ENCODE assay signal across 16 mouse cellular contexts in the genomic region with DNA sequence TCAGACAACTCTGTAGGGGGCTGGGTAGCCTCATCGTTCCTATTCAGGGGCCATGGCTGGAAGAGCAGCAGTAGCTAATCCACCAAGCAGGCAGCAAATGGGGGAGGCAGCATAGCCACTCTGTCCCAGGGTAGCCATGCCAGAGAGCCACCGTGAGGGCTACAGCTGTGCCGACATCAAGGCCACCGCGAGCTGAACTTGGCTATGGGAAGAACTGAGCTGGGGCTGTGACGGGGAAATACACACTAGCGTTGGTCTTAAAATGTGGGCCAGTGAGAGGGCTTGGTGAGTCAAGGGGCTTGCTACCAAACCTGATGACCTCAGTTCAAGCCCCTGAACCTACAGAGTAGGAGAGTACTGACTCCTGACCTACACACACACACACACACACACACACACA. TPM values are rescaled to one million over a fixed set of nuclear protein-coding genes. Genes with fewer than 3 reads are reported as not detected.
A peak's percentile ranks its signal among the peaks of the same experiment; 100 is the strongest.
DNase-seq lines count a peak whose midpoint lies in the region; ATAC-seq and TF ChIP-seq lines count a peak whose summit lies in the region.
"Had no signal": no experiment of that assay in that cellular context is flagged by ENCODE, and none has a peak within 500 bp of the region (broad histone marks: within the 10 kb centered on the region; RNA-seq: fewer than 3 reads in every experiment).

No protein-coding gene starts in this region.

- H3K9me3 ChIP-seq in heart, embryonic 15.5 days (replicated peaks) = no peaks in the 10 kb centered on the region
- H3K9me3 ChIP-seq in stomach, embryonic 16.5 days (replicated peaks; ENCODE audit: control insufficient read depth, low read length) = no peaks in the 10 kb centered on the region
- H3K9me3 ChIP-seq in stomach, postnatal 0 days (ENCODE audit: control insufficient read depth, low read length) = no peaks in the 10 kb centered on the region
- no peaks in the 10 kb centered on the region for H3K9me3 ChIP-seq in embryonic facial prominence, embryonic 10.5 days
- H3K9me3 ChIP-seq: kidney, embryonic 15.5 days; limb, embryonic 15.5 days; midbrain, embryonic 13.5 days had no signal

- TF ChIP-seq EP300 in stomach, postnatal 0 days (optimal IDR thresholded peaks at IDR 0.05) = no peak

- no peaks in the 10 kb centered on the region for H3K36me3 ChIP-seq in heart, embryonic 15.5 days
- no peaks in the 10 kb centered on the region for H3K36me3 ChIP-seq in stomach, embryonic 16.5 days (ENCODE audit: control insufficient read depth, insufficient read depth, low read length)
- no peaks in the 10 kb centered on the region for H3K36me3 ChIP-seq in stomach, postnatal 0 days (ENCODE audit: control insufficient read depth, insufficient read depth, low read length)
- H3K36me3 ChIP-seq in embryonic facial prominence, embryonic 10.5 days (replicated peaks) = no peaks in the 10 kb centered on the region
- H3K36me3 ChIP-seq: kidney, embryonic 15.5 days; limb, embryonic 15.5 days; midbrain, embryonic 13.5 days had no signal

- H3K4me3 ChIP-seq in heart, embryonic 15.5 days = no peak overlapping the region
- no peak overlapping the region for H3K4me3 ChIP-seq in stomach, embryonic 16.5 days (replicated peaks; ENCODE audit: low read length)
- H3K4me3 ChIP-seq in stomach, postnatal 0 days (ENCODE audit: low read depth, low read length) = no peak overlapping the region
- no peak overlapping the region for H3K4me3 ChIP-seq in embryonic facial prominence, embryonic 10.5 days
- H3K4me3 ChIP-seq: kidney, embryonic 15.5 days; limb, embryonic 15.5 days; midbrain, embryonic 13.5 days; myocyte had no signal

- ATAC-seq in heart, embryonic 15.5 days (replicated peaks; ENCODE audit: insufficient number of reproducible peaks, insufficient read depth, low FRiP score, low read depth) = no peak
- no peak for ATAC-seq in stomach, embryonic 16.5 days (ENCODE audit: insufficient read depth, low FRiP score)
- no peak for ATAC-seq in stomach, postnatal 0 days (ENCODE audit: low FRiP score, low TSS enrichment)
- ATAC-seq in erythroblast, adult 5-6 weeks (replicated peaks; ENCODE audit: low FRiP score, poor library complexity, severe bottlenecking) = no peak
- ATAC-seq: intestine, embryonic 16.5 days; midbrain, embryonic 13.5 days had no signal

- H3K9ac ChIP-seq in heart, embryonic 15.5 days = no peak overlapping the region
- H3K9ac ChIP-seq in stomach, embryonic 16.5 days (ENCODE audit: low read length) = peak overlapping the region; percentile 31
- H3K9ac ChIP-seq in stomach, postnatal 0 days (ENCODE audit: low read length) = no peak overlapping the region
- H3K9ac ChIP-seq: kidney, embryonic 15.5 days; limb, embryonic 15.5 days; lung, embryonic 14.5 days; midbrain, embryonic 13.5 days had no signal

- no peak for TF ChIP-seq CTCF in stomach, postnatal 0 days (IDR thresholded peaks at IDR 0.05; ENCODE audit: low read depth)

- no peak for DNase-seq in heart, adult 11 months
- DNase-seq in stomach, postnatal 0 days (ENCODE audit: low spot score) = no peak
- DNase-seq in embryonic facial prominence, embryonic 10.5 days (ENCODE audit: low spot score) = no peak
- DNase-seq in naive thymus-derived CD4-positive, alpha-beta T cell, adult 2 months (ENCODE audit: low read depth) = peak; percentile 59
- DNase-seq: adrenal gland, postnatal 10 days; cerebellum, adult 18-20 months; gastrocnemius, postnatal 10 days; lung, embryonic 14.5 days had no signal

- WGBS in heart, embryonic 15.5 days = 72% methylated on average over 7 of the region's 7 CpGs
- 78% methylated on average over 7 of the region's 7 CpGs for WGBS in stomach, embryonic 16.5 days
- WGBS in stomach, postnatal 0 days = 70% methylated on average over 7 of the region's 7 CpGs
- 65% methylated on average over 7 of the region's 7 CpGs for WGBS in embryonic facial prominence, embryonic 10.5 days

- H3K27ac ChIP-seq in heart, embryonic 15.5 days = peak overlapping the region; percentile 4; the same call in 1 of the 2 replicates
- no peak overlapping the region for H3K27ac ChIP-seq in stomach, embryonic 16.5 days (ENCODE audit: low read length)
- H3K27ac ChIP-seq in stomach, postnatal 0 days (replicated peaks) = no peak overlapping the region
- peak overlapping the region; percentile 25; the same call in 1 of the 2 replicates for H3K27ac ChIP-seq in embryonic facial prominence, embryonic 10.5 days (replicated peaks)
- H3K27ac ChIP-seq: kidney, embryonic 15.5 days; limb, embryonic 15.5 days; midbrain, embryonic 13.5 days had no signal

- peaks cover 5% of the 10 kb centered on the region; the same call in 1 of the 2 replicates for H3K4me1 ChIP-seq in heart, embryonic 15.5 days (replicated peaks)
- peaks cover 10% of the 10 kb centered on the region; the same call in 1 of the 2 replicates for H3K4me1 ChIP-seq in stomach, embryonic 16.5 days (ENCODE audit: control insufficient read depth, insufficient read depth, low read length)
- H3K4me1 ChIP-seq in stomach, postnatal 0 days (replicated peaks; ENCODE audit: control insufficient read depth, insufficient read depth) = no peaks in the 10 kb centered on the region
- H3K4me1 ChIP-seq in embryonic facial prominence, embryonic 10.5 days = peaks cover 69% of the 10 kb centered on the region

- H3K27me3 ChIP-seq in heart, embryonic 15.5 days = no peaks in the 10 kb centered on the region
- H3K27me3 ChIP-seq in stomach, embryonic 16.5 days (ENCODE audit: control insufficient read depth, insufficient read depth, low read length) = no peaks in the 10 kb centered on the region; the same call in 1 of the 2 replicates
- no peaks in the 10 kb centered on the region for H3K27me3 ChIP-seq in stomach, postnatal 0 days (ENCODE audit: control insufficient read depth, insufficient read depth, low read length)
- peaks cover 11% of the 10 kb centered on the region for H3K27me3 ChIP-seq in embryonic facial prominence, embryonic 10.5 days (replicated peaks; ENCODE audit: low read depth, poor library complexity, severe bottlenecking)
- H3K27me3 ChIP-seq: limb, embryonic 15.5 days; midbrain, embryonic 13.5 days had no signal

- no peak overlapping the region for H3K4me2 ChIP-seq in heart, embryonic 15.5 days
- no peak overlapping the region for H3K4me2 ChIP-seq in stomach, embryonic 16.5 days (ENCODE audit: low read depth, low read length)
- H3K4me2 ChIP-seq in stomach, postnatal 0 days (replicated peaks; ENCODE audit: low read depth) = no peak overlapping the region
- H3K4me2 ChIP-seq: kidney, embryonic 15.5 days; limb, embryonic 15.5 days; lung, embryonic 14.5 days; midbrain, embryonic 13.5 days had no signal

RNA-seq across cellular contexts. Expression of a gene that starts 6.5 kb away (rescaled TPM):
- polyA plus RNA-seq in heart, embryonic 15.5 days (2015; fragmentation: Nextera tagmentation; extraction: Ambion mirVana) = 10.9 and 12.8 TPM in 2 replicates
- 14.5 and 16.5 TPM in 2 replicates for polyA plus RNA-seq in stomach, embryonic 16.5 days (2015; fragmentation: Nextera tagmentation; extraction: Ambion mirVana)
- 9.1 and 10.7 TPM in 2 replicates for polyA plus RNA-seq in stomach, postnatal 0 days (2015; fragmentation: Nextera tagmentation; extraction: Ambion mirVana)
- polyA plus RNA-seq in embryonic facial prominence, embryonic 10.5 days (2016; fragmentation: Nextera tagmentation; extraction: Ambion mirVana) = 12.8 and 14.5 TPM in 2 replicates
- total RNA-seq in erythroblast, adult 5-6 weeks (2015; ENCODE audit: low replicate concordance) = 0.42 and 1.3 TPM in 2 replicates
- total RNA-seq in erythroblast, adult 5-6 weeks (2017; ENCODE audit: low replicate concordance) = 1.4 TPM in 1 of 2 replicates, not detected in the other

RNA-seq across cellular contexts. Expression of a gene that starts 55.7 kb away (rescaled TPM):
- polyA plus RNA-seq in heart, embryonic 15.5 days (2015; fragmentation: Nextera tagmentation; extraction: Ambion mirVana) = 28.7 and 52.8 TPM in 2 replicates
- 144 and 177 TPM in 2 replicates for polyA plus RNA-seq in stomach, embryonic 16.5 days (2015; fragmentation: Nextera tagmentation; extraction: Ambion mirVana)
- polyA plus RNA-seq in stomach, postnatal 0 days (2015; fragmentation: Nextera tagmentation; extraction: Ambion mirVana) = 100 and 106 TPM in 2 replicates
- 137 and 149 TPM in 2 replicates for polyA plus RNA-seq in embryonic facial prominence, embryonic 10.5 days (2016; fragmentation: Nextera tagmentation; extraction: Ambion mirVana)
- total RNA-seq in erythroblast, adult 5-6 weeks (2015; ENCODE audit: low replicate concordance) = 95.5 and 123 TPM in 2 replicates
- 51.2 and 98.1 TPM in 2 replicates for total RNA-seq in erythroblast, adult 5-6 weeks (2017; ENCODE audit: low replicate concordance)

Comparison
In these comparisons a context has a peak if more than half of its experiments do, and no peak if none do; other contexts are left out.
1. H3K27ac ChIP-seq: peak in heart, embryonic 15.5 days (single experiment) and embryonic facial prominence, embryonic 10.5 days (single experiment); none in stomach, embryonic 16.5 days (single experiment) and stomach, postnatal 0 days (single experiment).